Mouse (Mus musculus) small intestine, adult 2 months (tissue): ENCODE measurements around the gene Atxn10.

Experiments
- CTCF ChIP-seq: fragments of 200-500 bp; IDR thresholded peaks from 2 replicates; pipeline ENCODE4 v1.5.1; 2012; ENCODE audit warnings: low read depth, mild to moderate bottlenecking, control low read depth, inconsistent platforms, low read length, moderate library complexity, mixed read lengths; ENCODE audit not compliant: insufficient replicate concordance, insufficient read length; ENCODE audit errors: extremely low read depth
- POLR2A ChIP-seq: fragments of 200-500 bp; IDR thresholded peaks from 2 replicates; pipeline ENCODE4 v1.6.1; 2012; ENCODE audit warnings: low read depth, mild to moderate bottlenecking, control low read depth, inconsistent platforms, low read length, moderate library complexity

GRCm38 (mm10) chr15:85335671-85336300, at the start of gene Atxn10:
- no peak for TF ChIP-seq CTCF
- TF ChIP-seq POLR2A, result no peak
